Mouse (Mus musculus): ENCODE results near the gene Cpsf4.
"Not testable (repeated sequence)": the region's sequence is repeated elsewhere in the genome, so short reads cannot be mapped to it uniquely, and the experiment has no call there.

Cpsf4 gene

GRCm38 (mm10) chr5:145178461-145178980, 11.5 kb downstream of the Cpsf4 start:
- no peak for DNase-seq (ENCODE audit: low read depth in 1 of 2, low spot score in 2 of 2)

- no peak for DNase-seq (ENCODE audit: low read depth in 1 of 2, low spot score in 2 of 2)
These were observed 18.2 kb downstream of the Cpsf4 start for GRCm38 (mm10) chr5:145185244-145185643.

GRCm38 (mm10) chr5:145189416-145189815, 22.4 kb downstream of the Cpsf4 start:
- DNase-seq (ENCODE audit: low read depth in 1 of 2, low spot score in 2 of 2) = no peak

DNA sequence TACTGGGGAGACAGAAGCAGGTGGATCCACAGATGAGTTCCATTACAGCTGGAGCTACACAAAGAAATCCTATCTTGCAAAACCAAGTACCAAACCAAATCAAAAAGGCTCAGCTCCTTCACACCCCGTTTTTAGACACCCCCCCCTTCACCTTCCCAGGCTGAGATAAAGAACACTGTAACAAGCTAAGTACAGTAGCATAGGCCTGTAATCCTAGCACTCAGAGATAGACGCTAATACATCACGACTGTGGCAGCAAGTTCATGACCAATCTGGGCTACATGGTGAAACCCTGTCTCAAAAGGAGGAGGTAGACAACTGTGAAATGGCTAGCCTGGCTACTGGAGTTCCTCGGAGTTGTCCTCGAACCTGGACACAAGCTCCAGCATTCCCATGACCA, 23.4 kb downstream of the Cpsf4 start:
- DNase-seq (ENCODE audit: low read depth in 1 of 2, low spot score in 2 of 2) = no peak

DNA sequence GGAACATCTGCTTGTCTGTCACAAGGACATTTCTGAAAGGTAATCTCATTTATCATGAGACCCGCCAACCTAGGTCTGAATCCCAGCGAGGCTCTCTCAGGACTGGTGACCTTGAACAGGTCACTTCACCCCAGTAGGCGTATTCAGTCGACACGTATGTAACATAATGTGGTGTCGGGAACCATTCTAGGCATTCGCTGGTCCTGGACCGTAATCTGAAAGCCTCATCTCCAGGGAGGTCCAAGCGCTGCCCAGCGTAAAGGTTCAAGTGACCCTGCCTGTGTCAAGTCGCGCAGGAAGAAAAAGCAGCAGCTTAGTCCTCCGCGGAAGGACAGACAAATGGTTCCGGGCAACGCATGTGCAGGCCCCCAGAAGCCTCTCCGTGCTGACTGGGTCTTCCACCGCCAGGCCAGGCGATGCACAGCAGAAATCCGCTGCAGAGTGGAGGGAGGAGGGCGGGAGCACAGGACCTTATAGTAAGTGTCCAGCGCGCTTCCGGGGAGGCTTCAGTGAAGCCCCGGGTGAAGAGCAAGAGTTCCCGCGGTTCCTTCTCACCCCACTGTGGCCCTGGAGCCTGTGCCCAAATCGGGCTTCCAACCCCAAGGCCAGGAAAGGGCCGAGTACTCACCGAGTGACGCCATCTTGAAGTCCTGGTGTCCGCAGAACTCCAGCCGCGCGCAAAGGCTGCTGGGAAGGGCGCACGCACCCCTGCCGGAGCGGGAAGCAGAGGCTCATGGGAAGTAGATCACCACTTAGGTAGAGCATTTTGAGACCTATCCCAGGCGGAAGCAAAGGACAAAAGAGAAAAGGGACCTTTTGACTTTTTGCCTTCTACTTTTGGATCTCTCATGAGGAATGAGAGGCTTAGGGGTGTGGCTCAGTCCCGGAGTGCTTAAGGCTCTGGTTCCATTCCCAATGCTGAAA, 24.1 kb downstream of the Cpsf4 start:
- peak; percentile 59 to 78 for DNase-seq (ENCODE audit: low read depth in 1 of 2, low spot score in 2 of 2)

- DNase-seq (ENCODE audit: low read depth in 1 of 2, low spot score in 2 of 2) = no peak
These were observed 24.9 kb downstream of the Cpsf4 start, which contains the start of gene Atp5j2 for GRCm38 (mm10) chr5:145191962-145192361. Gene Atp5j2 (minus strand): TSS chr5:145192062.

DNA sequence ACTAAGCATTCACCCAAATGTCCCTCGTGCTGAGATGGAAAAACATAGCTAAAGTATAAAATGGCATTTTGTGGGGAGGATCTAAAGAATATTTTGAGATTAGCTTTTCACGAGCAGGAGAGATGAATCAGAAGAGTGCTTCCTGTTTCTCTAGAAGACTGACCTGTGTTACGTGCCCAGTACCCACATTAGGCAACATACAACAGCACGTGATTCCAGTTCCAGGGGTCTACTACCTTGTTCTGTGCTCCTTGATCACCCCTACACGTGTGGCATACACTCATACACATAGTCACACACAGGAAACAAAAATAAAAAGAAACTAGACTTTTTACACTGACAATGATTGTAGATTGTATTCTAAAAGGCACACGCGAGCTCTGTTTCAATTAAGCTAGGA, 33.4 kb downstream of the Cpsf4 start:
- DNase-seq (ENCODE audit: low read depth in 1 of 2, low spot score in 2 of 2) = no peak

DNA sequence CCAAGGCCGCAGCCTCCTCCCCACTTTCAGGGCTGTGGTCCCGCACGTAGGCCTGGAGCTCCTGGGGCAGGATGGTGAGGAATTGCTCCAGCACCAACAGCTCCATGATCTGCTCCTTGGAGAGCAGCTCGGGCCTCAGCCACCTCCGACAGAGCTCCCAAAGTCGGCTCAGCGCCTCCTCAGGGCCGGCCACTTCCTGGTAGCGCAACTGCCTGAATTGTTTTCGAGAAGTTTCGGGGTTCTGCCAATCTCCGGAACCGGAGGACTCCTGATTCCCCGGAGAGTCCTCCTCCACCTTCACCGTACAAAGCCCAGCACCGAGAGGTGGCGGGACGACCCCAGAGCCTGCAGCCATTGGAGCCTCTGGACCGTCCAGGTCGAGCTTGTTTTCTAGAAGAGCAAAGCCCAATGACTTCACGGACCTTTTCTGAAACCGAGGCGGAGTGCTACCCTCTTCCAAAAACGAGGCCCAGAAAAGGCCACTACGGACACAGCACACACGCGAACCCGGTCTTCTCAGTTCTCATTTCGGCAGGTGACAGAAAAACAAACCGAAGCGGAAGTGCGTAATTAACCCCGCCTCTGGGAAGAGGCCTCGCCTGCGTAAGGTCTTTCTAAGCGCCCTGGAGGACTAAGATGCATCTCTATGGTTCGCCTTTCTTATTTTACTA, 34.4 kb downstream of the Cpsf4 start, which contains the start of gene Zkscan14:
Zkscan14 (minus strand) TSS at position 548 of the 671 bp plus-strand sequence.
- DNase-seq (ENCODE audit: low read depth in 1 of 2, low spot score in 2 of 2) = peak; percentile 48 to 73

GRCm38 (mm10) chr5:145202446-145202845, 35.4 kb downstream of the Cpsf4 start:
- DNase-seq (ENCODE audit: low read depth in 1 of 2, low spot score in 2 of 2) = no peak

DNA sequence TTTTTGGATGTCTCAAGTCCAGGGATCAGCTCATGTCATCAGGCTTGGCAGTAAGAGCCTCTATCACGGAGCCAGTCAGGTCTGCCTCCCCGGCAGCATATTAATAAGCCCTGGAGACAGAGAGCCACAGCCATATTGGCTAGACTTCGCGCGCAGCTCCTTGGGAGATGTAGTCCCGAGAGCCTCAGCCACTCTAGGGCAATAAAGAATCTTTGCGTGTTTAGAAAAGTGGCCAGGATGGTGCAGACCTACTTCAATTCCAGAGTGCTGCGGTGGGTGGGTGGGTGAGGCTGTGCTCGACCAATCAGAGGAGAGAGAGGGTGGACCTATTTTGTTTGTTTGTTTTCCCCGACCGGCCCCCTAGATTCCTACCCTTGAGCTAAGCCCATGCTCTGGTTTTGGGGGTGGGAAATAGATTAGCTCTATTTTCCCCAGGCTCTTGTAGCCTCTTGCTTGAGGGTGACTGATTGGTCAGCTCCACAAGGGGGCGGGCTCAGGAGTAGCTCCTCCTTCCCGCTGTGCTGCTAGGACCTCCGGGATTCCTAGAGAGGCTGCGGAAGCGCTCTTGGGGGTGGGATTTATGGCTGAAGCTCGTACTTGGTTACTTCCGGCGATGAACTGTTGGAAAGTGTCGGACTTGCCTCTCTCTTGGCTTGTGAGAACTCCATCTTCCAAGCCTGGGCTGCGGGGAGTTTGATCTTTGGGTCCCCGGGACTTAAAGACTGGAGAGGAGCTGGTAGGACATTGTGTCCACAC, 37.1 kb downstream of the Cpsf4 start, which contains the start of gene Zkscan5:
Zkscan5 (plus strand) TSS at position 627 of the 756 bp plus-strand sequence.
- DNase-seq (ENCODE audit: low read depth in 1 of 2, low spot score in 2 of 2) = peak; percentile 92 to 93

DNA sequence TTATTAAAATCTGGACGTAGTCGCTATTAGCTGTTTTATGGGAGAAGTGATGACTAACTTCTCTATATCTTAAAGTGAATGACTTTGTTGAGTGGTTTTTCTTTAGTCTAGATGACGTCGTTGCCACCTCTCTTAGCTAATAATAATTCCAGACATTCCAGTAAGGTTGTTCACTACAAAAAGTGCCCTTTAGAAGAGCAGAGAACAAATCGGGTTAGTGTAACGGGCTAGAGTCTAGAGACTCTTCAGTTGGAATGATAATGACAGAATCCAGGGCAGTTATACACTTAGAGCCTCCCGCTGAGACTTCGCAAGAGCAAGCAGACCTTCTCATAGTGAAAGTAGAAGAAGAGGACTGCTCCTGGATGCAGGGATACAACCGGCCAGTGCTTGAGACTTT, 38.0 kb downstream of the Cpsf4 start:
- DNase-seq (ENCODE audit: low read depth in 1 of 2, low spot score in 2 of 2) = no peak

- no peak for DNase-seq (ENCODE audit: low read depth in 1 of 2, low spot score in 2 of 2)
These were observed 40.4 kb downstream of the Cpsf4 start for GRCm38 (mm10) chr5:145207385-145207784.

GRCm38 (mm10) chr5:145207954-145208353, 40.9 kb downstream of the Cpsf4 start:
- no peak for DNase-seq (ENCODE audit: low read depth in 1 of 2, low spot score in 2 of 2)

DNA sequence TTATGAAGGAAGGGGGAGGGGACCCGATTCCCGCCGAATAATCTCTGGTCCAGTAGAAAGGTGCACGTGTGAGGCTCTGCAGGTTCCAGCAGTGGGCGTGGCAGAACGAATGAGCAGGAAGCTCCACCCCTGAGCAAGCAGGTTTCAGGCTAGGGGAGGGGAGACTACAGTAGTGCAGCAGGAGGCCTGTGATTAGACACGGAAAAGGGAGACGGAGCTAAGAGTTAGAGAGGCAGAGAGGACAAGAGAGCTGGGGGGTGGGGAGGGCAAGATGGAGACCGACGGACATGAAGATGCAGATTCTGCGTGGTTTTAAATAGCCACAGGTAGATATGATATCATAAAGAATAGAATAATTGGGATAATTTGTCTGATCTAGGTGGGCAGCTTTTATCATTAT, 41.4 kb downstream of the Cpsf4 start:
- not testable (repeated sequence) for DNase-seq (ENCODE audit: low read depth in 1 of 2, low spot score in 2 of 2)

- no peak for DNase-seq (ENCODE audit: low read depth in 1 of 2, low spot score in 2 of 2)
These were observed 44.3 kb downstream of the Cpsf4 start for GRCm38 (mm10) chr5:145211340-145211739.

- no peak for DNase-seq (ENCODE audit: low read depth in 1 of 2, low spot score in 2 of 2)
These were observed 45.2 kb downstream of the Cpsf4 start for GRCm38 (mm10) chr5:145212216-145212615.

- no peak for DNase-seq (ENCODE audit: low read depth in 1 of 2, low spot score in 2 of 2)
These were observed 46.5 kb downstream of the Cpsf4 start for GRCm38 (mm10) chr5:145213505-145213904.

DNA sequence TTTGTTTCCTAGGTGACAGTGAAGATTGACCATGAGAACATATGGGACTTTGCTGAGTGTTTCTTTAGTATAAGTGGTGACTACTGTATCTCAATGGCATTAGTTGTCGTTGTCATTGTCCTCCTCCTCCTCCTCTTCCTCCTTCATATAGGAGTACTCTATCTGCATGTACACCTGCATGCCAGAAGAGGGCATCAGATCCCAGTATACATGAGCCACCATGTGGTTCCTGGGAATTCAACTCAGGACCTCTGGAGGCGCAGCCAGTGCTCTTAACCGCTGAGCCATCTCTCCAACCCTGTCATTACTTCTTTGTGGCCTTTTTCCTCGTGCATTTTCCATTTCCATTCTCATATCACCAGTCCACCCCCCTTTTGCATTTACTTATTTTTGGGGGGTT, 47.7 kb downstream of the Cpsf4 start:
- no peak for DNase-seq (ENCODE audit: low read depth in 1 of 2, low spot score in 2 of 2)

DNA sequence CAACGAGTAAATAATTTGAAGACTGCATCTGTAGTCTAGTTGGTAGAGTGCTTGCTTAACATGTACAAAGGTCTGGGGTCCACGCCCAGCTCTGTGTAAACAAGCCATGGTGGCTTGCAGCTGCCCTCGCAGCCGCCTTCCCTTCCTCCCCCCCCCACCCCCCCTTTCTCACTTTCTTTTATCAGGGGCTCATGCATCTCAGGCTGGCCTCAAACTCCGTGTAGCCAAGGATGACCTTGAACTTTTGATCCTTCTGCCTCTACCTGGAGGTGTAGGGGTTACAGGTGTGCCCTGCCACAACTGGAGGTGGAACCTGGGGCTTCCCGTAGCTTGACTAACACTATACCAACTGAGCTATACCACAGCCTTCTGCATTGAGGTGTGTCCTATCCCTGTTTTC, 50.7 kb downstream of the Cpsf4 start:
- no peak for DNase-seq (ENCODE audit: low read depth in 1 of 2, low spot score in 2 of 2)

DNA sequence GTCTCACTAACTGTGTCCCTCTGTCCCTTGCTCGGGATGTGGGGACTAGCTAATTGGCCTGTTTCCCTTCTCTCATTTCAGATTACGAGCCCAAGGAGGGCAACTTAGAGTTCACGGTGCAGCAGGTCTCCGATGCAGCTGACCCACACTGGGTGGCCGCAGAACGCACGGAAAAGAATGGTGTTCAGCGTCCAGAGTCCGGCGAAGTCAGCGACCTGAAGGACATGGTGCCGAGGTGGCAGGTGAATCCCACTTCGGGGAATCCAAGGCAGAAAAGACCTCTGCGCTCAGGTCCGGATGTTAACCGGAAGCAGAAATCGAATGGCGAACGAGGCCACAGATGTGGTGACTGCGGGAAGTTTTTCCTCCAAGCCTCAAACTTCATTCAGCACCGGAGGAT, 51.2 kb downstream of the Cpsf4 start:
- no peak for DNase-seq (ENCODE audit: low read depth in 1 of 2, low spot score in 2 of 2)

DNA sequence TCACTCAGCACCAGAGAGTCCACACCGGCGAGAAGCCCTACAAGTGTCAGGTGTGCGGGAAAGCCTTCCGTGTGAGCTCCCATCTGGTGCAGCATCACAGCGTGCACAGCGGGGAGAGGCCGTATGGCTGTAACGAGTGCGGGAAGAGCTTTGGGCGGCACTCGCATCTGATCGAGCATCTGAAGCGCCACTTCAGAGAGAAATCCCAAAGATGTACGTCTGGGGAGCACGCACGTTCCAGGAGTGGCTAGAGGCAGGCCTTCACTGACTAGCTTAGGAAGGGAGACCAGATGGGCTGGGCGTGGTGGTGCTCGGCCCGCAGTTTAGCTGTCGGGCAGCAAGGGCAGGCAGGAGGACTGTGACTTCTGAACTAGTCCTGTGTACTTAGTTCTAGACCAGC, 51.7 kb downstream of the Cpsf4 start:
- DNase-seq (ENCODE audit: low read depth in 1 of 2, low spot score in 2 of 2) = no peak

Data from monocyte, adult 2 months (primary cell).